Mouse (Mus musculus): ENCODE measurements around the gene Art4. TPM values are rescaled to one million over a fixed set of nuclear protein-coding genes. Genes with fewer than 3 reads are reported as not detected.

Art4 gene
- 0.34 and 0.43 TPM in 2 replicates for polyA plus RNA-seq (2012; rRNA removed)

DNA sequence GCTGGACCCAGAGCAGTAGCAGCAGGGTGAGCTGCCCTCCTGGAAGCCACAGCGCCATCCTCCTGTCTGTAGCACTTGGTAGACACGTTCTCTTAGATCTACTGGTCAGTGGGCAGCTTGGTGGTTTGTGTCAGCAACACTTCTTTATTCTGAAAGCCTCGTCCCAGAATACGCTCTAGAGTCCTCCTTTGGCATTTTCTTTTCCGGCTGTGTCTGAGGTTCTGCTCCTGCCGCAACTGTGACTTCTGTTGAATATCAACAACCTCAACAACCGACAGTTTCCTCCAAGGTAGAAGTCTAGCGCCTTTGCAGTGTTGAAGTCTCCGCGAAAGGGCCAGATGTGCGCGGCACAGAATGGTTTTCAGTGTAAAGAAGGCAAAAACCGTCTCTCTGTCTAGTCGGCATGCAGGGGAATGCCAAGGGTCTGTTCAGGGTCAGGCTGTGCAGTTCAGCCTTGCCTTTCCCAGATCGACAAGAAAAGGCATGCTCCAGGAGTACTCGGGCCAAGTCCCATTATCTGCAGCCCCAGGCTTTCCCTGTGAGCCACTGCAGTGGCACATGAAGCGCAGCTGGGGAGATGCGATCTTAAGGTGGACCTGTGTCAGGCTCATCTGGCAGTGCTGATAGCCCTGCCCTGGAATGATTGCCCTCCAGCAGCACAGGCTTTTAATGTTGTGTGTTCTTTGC lies at the start of gene Art4:
TSS of gene Art4 (minus strand) at position 548 of the 687 bp plus-strand sequence.

DNA sequence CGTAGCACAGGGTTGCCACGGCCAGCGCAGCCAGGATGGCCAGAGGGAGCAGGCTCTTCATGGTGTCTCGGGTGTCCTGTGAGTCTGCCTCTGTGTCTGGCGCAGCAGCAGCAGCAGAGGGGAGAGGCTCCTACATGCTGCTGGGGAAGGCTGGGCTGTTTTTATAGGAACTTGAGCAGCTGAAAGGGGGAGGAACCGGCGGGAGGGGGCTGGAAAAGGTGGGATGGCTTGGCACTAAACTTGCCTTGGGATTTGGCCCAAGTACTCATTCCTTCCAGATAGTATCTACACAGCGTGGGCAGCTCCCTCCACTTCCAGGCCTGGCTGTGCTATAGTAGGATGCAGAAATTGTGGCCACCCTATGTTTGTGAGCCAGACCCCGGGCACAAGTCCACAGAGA lies 18.1 kb upstream of the Art4 start, which contains the start of gene Mgp:
TSS of gene Mgp (minus strand) at position 154 of the 400 bp plus-strand sequence.

DNA sequence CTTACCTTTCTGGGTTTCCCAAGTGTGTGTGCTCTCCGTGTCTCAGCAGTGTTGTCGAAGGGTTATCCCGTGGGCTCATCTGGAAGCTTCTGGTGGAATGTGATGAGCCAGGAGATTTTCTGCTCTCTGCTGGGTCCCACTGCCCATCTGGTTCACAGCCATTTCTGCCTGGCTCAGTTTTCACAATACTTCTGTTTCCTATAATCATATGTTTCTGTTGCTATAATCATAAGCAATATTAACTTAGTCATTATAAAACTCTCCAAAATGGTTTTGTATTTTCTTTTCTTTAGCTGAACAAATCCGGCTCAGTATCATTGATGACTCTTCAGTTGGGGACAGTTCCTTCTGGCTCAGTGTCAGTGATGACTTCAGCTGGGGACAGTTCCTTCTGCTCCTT lies 22.2 kb downstream of the Art4 start, which contains the start of gene Smco3:
TSS of gene Smco3 (minus strand) at position 101 of the 400 bp plus-strand sequence.

DNA sequence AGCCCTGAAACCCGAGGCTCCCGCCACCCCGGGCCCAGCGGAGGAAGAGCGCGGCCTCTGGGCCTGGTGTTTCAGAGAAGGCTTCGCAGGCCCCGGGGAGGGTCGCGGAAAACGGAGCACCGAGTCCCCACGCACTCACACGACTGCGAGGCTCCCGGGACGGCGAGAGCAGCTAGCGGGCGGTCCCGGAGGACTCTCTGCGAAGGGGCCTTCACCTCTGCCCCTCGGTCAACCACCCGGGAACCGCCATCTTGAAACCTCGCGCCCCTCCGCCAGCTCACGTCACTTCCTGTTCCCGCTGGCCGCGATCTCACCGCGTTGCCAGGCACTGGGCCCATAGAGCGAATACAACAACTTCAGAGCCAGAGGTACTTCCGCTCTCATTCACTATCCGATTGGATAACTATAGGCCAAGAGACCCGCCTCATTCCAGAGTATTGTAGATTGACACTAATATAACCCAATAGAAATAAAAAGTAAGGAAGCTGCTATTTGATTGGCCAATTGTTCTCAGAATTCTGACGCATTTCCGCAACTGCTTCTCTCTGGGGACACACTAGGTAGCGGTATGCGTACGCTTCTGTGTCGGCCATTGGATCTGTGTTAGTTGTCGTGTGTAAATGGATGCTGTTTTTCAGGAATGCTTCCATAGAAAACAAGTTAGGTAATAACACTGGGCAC lies 29.5 kb downstream of the Art4 start, which contains the start of gene Wbp11:
TSS of gene Wbp11 (minus strand) at position 353 of the 681 bp plus-strand sequence.

DNA sequence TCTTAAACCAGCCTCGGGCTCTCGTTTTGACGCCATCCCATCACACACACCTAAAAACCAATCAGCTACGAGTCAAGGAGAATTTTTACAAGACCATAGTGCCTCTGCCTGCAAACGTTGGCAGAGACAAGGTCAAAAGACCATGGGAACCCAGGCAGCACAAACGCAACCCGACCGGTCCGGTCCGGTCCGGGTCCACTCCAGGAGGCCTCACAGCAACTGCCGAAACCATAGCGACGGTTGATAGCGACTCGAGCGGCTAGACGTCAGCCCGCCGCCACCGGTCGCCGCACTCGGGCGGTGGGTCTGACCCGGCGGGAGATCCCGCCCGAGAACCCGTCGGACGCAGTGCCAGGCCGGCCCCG lies 30.0 kb downstream of the Art4 start, which contains the start of gene BC049715:
TSS of gene BC049715 (plus strand) at position 111 of the 365 bp plus-strand sequence.

DNA sequence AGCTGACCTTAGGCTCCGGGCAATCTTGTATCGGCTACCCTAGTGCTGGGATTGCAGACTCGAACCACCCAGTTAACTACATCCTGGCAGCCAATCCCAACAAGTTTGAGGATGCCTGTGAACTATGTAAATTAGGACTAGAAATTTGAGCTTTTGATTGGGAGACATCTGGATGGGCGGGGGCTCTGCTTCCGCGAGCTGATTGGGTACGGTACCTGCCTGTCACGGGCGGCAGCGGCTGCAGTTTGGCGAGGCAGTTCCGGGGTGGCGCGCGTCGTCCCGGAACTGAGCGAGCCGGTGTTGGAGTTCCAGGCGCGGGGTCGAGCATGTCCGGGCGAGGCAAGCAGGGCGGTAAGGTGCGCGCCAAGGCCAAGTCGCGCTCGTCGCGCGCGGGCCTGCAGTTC lies 49.5 kb downstream of the Art4 start, which contains the start of gene H2afj:
TSS of gene H2afj (plus strand) at position 231 of the 404 bp plus-strand sequence.

DNA sequence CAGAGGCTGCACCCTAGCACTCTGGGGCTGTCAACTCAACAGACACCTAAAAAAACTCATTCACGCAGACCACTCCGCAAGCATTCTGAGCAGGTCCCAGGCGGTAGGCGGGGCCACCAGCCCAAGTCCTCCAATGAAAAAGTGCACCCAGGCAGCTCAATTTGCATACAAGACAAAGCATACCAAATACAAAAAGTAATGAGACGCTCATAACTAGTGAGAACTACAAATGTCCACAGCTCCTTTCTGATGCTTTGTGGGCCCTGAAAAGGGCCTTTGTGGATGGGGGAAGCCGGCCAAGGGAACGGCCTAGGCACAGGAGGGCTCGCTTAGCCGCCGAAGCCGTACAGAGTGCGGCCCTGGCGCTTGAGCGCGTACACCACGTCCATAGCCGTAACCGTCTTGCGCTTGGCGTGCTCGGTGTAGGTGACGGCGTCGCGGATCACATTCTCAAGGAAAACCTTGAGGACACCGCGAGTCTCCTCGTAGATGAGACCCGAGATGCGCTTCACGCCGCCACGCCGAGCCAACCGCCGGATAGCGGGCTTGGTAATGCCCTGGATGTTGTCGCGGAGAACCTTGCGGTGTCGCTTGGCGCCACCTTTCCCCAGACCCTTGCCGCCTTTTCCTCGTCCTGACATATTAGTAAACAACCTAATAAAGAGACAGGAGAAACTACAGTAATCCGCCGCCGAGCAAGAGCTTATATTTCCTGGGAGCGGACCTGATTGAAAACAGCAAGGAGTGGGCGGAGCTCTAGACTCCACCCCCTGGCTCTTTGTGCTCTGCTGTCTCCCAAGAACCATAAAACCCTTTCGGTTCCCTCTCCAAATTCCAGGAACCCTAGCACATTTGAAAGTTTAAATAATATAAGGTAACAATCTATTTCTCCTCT lies 53.5 kb downstream of the Art4 start, which contains the start of gene Hist4h4:
TSS of gene Hist4h4 (minus strand) at position 677 of the 895 bp plus-strand sequence.

Other genes starting within 250 kb of the Art4 start
- gene Plbd1, start 195.8 kb downstream of the Art4 start, polyA plus RNA-seq (2012; rRNA removed) = 41.7 and 49.9 TPM in 2 replicates
- gene Gucy2c, start 76.0 kb downstream of the Art4 start, polyA plus RNA-seq (2012; rRNA removed) = 61.8 and 69.0 TPM in 2 replicates
- 1.1 and 1.9 TPM in 2 replicates for gene Hist4h4, start 53.3 kb downstream of the Art4 start, polyA plus RNA-seq (2012; rRNA removed)
- gene H2afj, start 49.5 kb downstream of the Art4 start, polyA plus RNA-seq (2012; rRNA removed) = 646 and 676 TPM in 2 replicates
- gene BC049715, start 30.1 kb downstream of the Art4 start, polyA plus RNA-seq (2012; rRNA removed) = 5.2 and 5.5 TPM in 2 replicates
- 33.6 and 35.0 TPM in 2 replicates for gene Wbp11, start 29.5 kb downstream of the Art4 start, polyA plus RNA-seq (2012; rRNA removed)
- gene Smco3, start 22.3 kb downstream of the Art4 start, polyA plus RNA-seq (2012; rRNA removed) = not detected in 2 replicates
- 214 and 222 TPM in 2 replicates for gene Mgp, start 18.1 kb upstream of the Art4 start, polyA plus RNA-seq (2012; rRNA removed)
- 5.4 TPM in 1 of 2 replicates, not detected in the other for gene Erp27, start 64.4 kb upstream of the Art4 start, polyA plus RNA-seq (2012; rRNA removed)
- gene Pde6h, start 66.1 kb upstream of the Art4 start, polyA plus RNA-seq (2012; rRNA removed) = 0.07 TPM in 1 of 2 replicates, not detected in the other
- gene Arhgdib, start 84.2 kb upstream of the Art4 start, polyA plus RNA-seq (2012; rRNA removed) = 13.7 and 17.1 TPM in 2 replicates